Mouse (Mus musculus) midbrain, embryonic 12.5 days (tissue): ENCODE measurements around the gene Cldnd1. TPM values are rescaled to one million over a fixed set of nuclear protein-coding genes. Genes with fewer than 3 reads are reported as not detected.

Source experiments
- ATAC-seq: fragments of 200-750 bp; cut with Nextera tagmentation; 2 replicates; pipeline ENCODE4 v1.8.0; 2017; ENCODE audit warnings: low read depth, moderate TSS enrichment, moderate library complexity; ENCODE audit not compliant: low FRiP score
- H3K27ac ChIP-seq: fragments of 300-500 bp; sonication (generic); replicated peaks from 2 replicates; pipeline ENCODE4 v1.5.1; 2016; ENCODE audit warnings: mild to moderate bottlenecking
- H3K27me3 ChIP-seq: fragments of 300-500 bp; sonication (generic); 2 replicates; pipeline ENCODE4 v1.6.1; 2016; ENCODE audit warnings: mild to moderate bottlenecking
- H3K36me3 ChIP-seq: fragments of 300-500 bp; sonication (generic); 2 replicates; pipeline ENCODE4 v1.6.1; 2016
- H3K4me1 ChIP-seq: fragments of 300-500 bp; sonication (generic); 2 replicates; pipeline ENCODE4 v1.6.1; 2016
- H3K4me2 ChIP-seq: fragments of 300-500 bp; sonication (generic); replicated peaks from 2 replicates; pipeline ENCODE4 v1.6.1; 2016; ENCODE audit warnings: mild to moderate bottlenecking, moderate library complexity
- H3K4me3 ChIP-seq: fragments of 300-500 bp; sonication (generic); 2 replicates; pipeline ENCODE4 v1.5.1; 2016; ENCODE audit warnings: mild to moderate bottlenecking
- H3K9ac ChIP-seq: fragments of 300-500 bp; sonication (generic); replicated peaks from 2 replicates; pipeline ENCODE4 v1.6.1; 2016; ENCODE audit warnings: mild to moderate bottlenecking, moderate library complexity
- H3K9me3 ChIP-seq: fragments of 300-500 bp; sonication (generic); 2 replicates; pipeline ENCODE4 v1.6.1; 2016; ENCODE audit warnings: mild to moderate bottlenecking
- WGBS: fragments of 180-500 bp; shearing (Covaris S2); methylation state at CpG from one replicate; pipeline ENCODE4 v1.1.7; 2016; 5-methylcytosine and 5-hydroxymethylcytosine counted together
- microRNA-seq: library from miRNA; unstranded; fragments of <30 nt; microRNA quantifications from one replicate; pipeline ENCODE4, GENCODE M21; 2017
- polyA plus RNA-seq: library from polyadenylated mRNA; unstranded; fragments of >200 nt; fragmentation: Nextera tagmentation; extraction: Ambion mirVana; gene quantifications from 2 replicates; pipeline ENCODE4 v1.2.1, GENCODE M21; 2016

Gene Cldnd1
- polyA plus RNA-seq, 1 experiment from 2014 or later: 106 TPM

- no peaks in the 10 kb centered on the region for H3K36me3 ChIP-seq
- H3K27me3 ChIP-seq: no peaks in the 10 kb centered on the region
- ATAC-seq: no peak
- peaks cover 3% of the 10 kb centered on the region; the same call in 1 of the 2 replicates for H3K9me3 ChIP-seq
- H3K9ac ChIP-seq: no peak within 1 kb of the TSS
- 80% methylated on average over 1 of the region's 1 CpGs for WGBS
- H3K4me1 ChIP-seq: no peaks in the 10 kb centered on the region
- no peak within 1 kb of the TSS for H3K4me2 ChIP-seq
- H3K27ac ChIP-seq: no peak within 1 kb of the TSS
- H3K4me3 ChIP-seq: no peak within 1 kb of the TSS
Observed at GRCm38 (mm10) chr16:58763076-58763475, 35.4 kb downstream of the Cldnd1 start, which contains the start of gene Olfr172. Olfr172 (minus strand) TSS chr16:58763176.

Small RNA genes lying within 50 kb of the gene (microRNA-seq; reads per million reads assigned to microRNA genes)
- not detected for gene Gm27564

Other genes with a start within 250 kb of the Cldnd1 start
- 11.4 and 12.5 TPM in 2 replicates for gene St3gal6, start 203.7 kb upstream of the Cldnd1 start, polyA plus RNA-seq
- not detected in 2 replicates for gene Gm813, start 110.9 kb upstream of the Cldnd1 start, polyA plus RNA-seq
- gene E330017A01Rik, start 89.2 kb upstream of the Cldnd1 start, polyA plus RNA-seq: not detected in 2 replicates
- 16.6 and 17.2 TPM in 2 replicates for gene Cpox, start 57.6 kb upstream of the Cldnd1 start, polyA plus RNA-seq
- gene Gpr15, start 8.8 kb upstream of the Cldnd1 start, polyA plus RNA-seq: 0.18 TPM in 1 of 2 replicates, not detected in the other
- not detected in 2 replicates for gene Olfr172, start 35.3 kb downstream of the Cldnd1 start, polyA plus RNA-seq
- gene Olfr173, start 72.4 kb downstream of the Cldnd1 start, polyA plus RNA-seq: not detected in 2 replicates
- not detected in 2 replicates for gene Olfr175-ps1, start 98.9 kb downstream of the Cldnd1 start, polyA plus RNA-seq
- gene Olfr177, start 146.9 kb downstream of the Cldnd1 start, polyA plus RNA-seq: not detected in 2 replicates
- not detected in 2 replicates for gene Olfr178, start 164.2 kb downstream of the Cldnd1 start, polyA plus RNA-seq
- gene Olfr181, start 200.8 kb downstream of the Cldnd1 start, polyA plus RNA-seq: not detected in 2 replicates
- not detected in 2 replicates for gene Olfr180, start 201.5 kb downstream of the Cldnd1 start, polyA plus RNA-seq